Mouse (Mus musculus) megakaryocyte, embryonic 14.5 days (primary cell): ENCODE results near the gene Papss2. TPM values are rescaled to one million over a fixed set of nuclear protein-coding genes. Genes with fewer than 3 reads are reported as not detected.

Experiments
- H3K27me3 ChIP-seq: replicated peaks from 2 replicates; pipeline ENCODE3; 2012; ENCODE audit warnings: inconsistent platforms
- H3K36me3 ChIP-seq: replicated peaks from 2 replicates; pipeline ENCODE3; 2012; ENCODE audit warnings: low read length, inconsistent platforms, mixed read lengths
- H3K4me1 ChIP-seq: 2 replicates; pipeline ENCODE4 v1.6.1; 2012; ENCODE audit warnings: inconsistent platforms
- H3K4me3 ChIP-seq: replicated peaks from 2 replicates; pipeline ENCODE3; 2012; ENCODE audit warnings: moderate library complexity, mild to moderate bottlenecking, inconsistent platforms
- H3K9me3 ChIP-seq: 2 replicates; pipeline ENCODE4 v1.6.1; 2012; ENCODE audit warnings: inconsistent platforms
- FLI1 ChIP-seq: IDR thresholded peaks from 2 replicates; pipeline ENCODE4 v1.6.1; 2012; ENCODE audit warnings: low read length, inconsistent platforms, mixed read lengths
- GATA1 ChIP-seq: IDR thresholded peaks from 3 replicates; pipeline ENCODE4 v1.6.1; 2012; ENCODE audit warnings: mixed read lengths, low read length, inconsistent platforms, borderline replicate concordance
- polyA plus RNA-seq: library from polyadenylated mRNA; stranded (reverse); fragments of >175 nt; gene quantifications from 2 replicates; pipeline ENCODE4 v1.2.3, GENCODE M21; 2012; ENCODE audit warnings: low replicate concordance; ENCODE audit not compliant: insufficient read depth

Gene Papss2
- polyA plus RNA-seq, 1 experiment: 0.66 TPM

- peaks cover 13% of the 10 kb centered on the region for H3K4me1 ChIP-seq
- no peaks in the 10 kb centered on the region for H3K9me3 ChIP-seq
- no peak overlapping the region for H3K4me3 ChIP-seq
- TF ChIP-seq FLI1 (no peak), GATA1 (no peak)
- H3K36me3 ChIP-seq: no peaks in the 10 kb centered on the region
- H3K27me3 ChIP-seq: peaks cover 54% of the 10 kb centered on the region
Observed at GRCm38 (mm10) chr19:32599006-32599405, 3.4 kb downstream of the Papss2 start.

- Histone ChIP-seq H3K36me3 (no peaks in the 10 kb centered on the region), H3K9me3 (no peaks in the 10 kb centered on the region), H3K4me3 (no peak overlapping the region), H3K27me3 (peaks cover 52% of the 10 kb centered on the region), H3K4me1 (peaks cover 15% of the 10 kb centered on the region)
- TF ChIP-seq GATA1: no peak
- no peak for TF ChIP-seq FLI1
Observed at GRCm38 (mm10) chr19:32599436-32599835, 3.8 kb downstream of the Papss2 start.

- TF ChIP-seq FLI1: no peak
- no peak overlapping the region for H3K4me3 ChIP-seq
- H3K36me3 ChIP-seq: no peaks in the 10 kb centered on the region
- H3K27me3 ChIP-seq: peaks cover 34% of the 10 kb centered on the region
- no peaks in the 10 kb centered on the region for H3K9me3 ChIP-seq
- H3K4me1 ChIP-seq: peaks cover 9% of the 10 kb centered on the region
Observed at GRCm38 (mm10) chr19:32601033-32601770, 5.6 kb downstream of the Papss2 start.

- Histone ChIP-seq H3K27me3 (peaks cover 18% of the 10 kb centered on the region), H3K9me3 (no peaks in the 10 kb centered on the region), H3K4me1 (peaks cover 9% of the 10 kb centered on the region), H3K36me3 (no peaks in the 10 kb centered on the region), H3K4me3 (no peak overlapping the region)
- no peak for TF ChIP-seq GATA1
- TF ChIP-seq FLI1: no peak
Observed at GRCm38 (mm10) chr19:32603466-32603865, 7.9 kb downstream of the Papss2 start.

DNA sequence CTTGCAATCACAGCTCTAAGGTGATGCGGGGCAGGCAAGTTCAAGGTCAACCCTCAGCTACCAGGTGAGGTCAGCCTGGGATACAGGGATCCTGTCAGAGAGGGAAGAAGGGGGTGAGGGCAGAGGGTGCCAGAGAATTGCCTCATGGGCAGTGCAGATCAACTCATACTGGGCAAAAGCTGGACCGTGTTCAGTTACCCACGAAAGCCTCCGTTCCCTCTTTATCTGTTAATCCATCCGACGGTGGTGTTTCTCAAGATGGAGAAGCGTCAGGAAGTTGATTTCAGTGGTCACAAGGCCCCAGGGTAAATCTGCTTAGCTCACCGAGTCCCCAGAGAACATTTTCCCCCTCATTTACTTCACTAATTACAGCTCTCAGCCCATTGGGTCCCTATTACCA, 8.5 kb downstream of the Papss2 start:
- TF ChIP-seq FLI1: no peak
- no peak for TF ChIP-seq GATA1
- H3K27me3 ChIP-seq: peaks cover 12% of the 10 kb centered on the region
- no peaks in the 10 kb centered on the region for H3K9me3 ChIP-seq
- no peaks in the 10 kb centered on the region for H3K36me3 ChIP-seq
- peaks cover 9% of the 10 kb centered on the region for H3K4me1 ChIP-seq
- H3K4me3 ChIP-seq: no peak overlapping the region

DNA sequence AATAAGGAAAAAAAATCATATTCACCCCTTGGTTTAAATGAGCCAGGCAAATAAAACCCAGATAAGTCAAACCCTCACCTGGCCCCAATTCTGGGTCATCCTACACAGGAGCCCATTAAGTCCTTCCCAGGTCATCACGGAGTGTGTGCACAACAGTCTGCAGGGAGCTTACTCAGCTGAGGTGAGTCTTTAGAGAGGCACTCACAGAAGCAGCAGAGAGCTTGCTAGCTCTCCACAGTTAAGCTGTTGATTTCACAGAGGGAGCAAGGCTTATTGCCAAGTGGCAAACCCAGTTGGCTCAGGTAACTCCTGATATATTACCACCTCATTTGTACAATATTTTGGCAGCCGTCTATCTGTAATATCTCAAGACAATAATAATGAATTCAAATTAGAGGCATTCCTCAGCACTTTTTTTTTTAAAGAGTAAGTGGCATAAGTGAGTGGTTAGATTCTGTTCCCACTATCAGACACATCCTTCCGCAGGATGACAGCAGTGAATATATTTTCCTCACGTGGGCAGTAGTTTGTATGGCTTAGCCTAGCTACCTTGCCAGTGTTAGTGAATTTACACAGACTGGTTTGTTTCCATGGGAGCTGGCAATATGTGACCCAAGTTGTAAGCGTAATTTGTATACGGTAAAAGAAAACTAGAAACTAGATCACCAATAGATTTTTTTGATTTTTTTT, 9.1 kb downstream of the Papss2 start:
- H3K9me3 ChIP-seq: peaks cover 3% of the 10 kb centered on the region; the same call in 1 of the 2 replicates
- H3K36me3 ChIP-seq: no peaks in the 10 kb centered on the region
- peaks cover 9% of the 10 kb centered on the region for H3K4me1 ChIP-seq
- H3K27me3 ChIP-seq: peaks cover 7% of the 10 kb centered on the region
- TF ChIP-seq FLI1 (no peak), GATA1 (no peak)
- no peak overlapping the region for H3K4me3 ChIP-seq

DNA sequence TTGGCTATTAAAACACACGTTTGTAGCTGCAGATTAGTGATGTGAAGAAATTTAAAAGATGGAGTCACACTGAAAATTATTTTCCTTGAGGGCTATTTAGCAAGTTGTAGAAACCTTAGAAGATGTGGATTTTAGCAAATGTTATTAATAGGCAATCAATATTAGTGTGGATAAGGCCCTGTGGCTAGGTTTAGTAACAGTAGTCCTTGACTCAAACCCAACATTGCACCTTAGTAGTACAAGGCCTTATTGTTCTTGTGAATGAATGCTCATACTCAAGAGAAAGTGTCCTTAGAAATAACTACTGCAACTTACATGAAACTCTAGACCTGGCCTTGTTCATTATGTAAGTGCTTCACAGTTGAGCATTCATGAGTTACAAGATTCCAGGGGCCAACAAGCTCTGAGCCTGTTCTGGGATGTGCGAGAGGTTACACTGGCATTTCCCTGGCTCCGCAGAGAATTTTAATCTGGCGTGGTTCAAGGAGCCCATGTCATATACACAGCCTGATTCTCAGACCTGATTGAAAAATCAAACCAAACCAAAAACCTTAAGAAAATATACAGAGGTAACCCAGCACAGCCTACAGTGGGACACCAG, 10.7 kb downstream of the Papss2 start:
- peaks cover 4% of the 10 kb centered on the region for H3K27me3 ChIP-seq
- TF ChIP-seq FLI1 (no peak), GATA1 (no peak)
- peaks cover 3% of the 10 kb centered on the region; the same call in 1 of the 2 replicates for H3K9me3 ChIP-seq

DNA sequence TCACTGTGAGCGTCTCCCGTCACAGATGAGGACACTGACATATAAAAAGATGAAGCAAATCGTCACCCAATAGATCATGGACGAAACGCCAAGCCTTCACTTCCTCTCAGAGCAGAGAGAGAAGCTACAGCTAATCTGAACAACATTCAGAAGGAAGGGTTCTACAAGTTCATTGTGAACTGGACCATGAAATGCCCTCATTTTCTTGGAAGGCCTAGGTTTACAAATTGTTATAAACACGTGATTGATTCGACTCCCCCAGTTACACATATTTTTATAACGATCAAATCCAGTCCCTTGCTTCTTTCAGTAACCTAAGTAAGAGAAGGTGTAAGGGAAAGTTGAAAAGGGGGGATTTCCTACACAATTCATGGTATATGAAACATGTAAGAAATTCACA, 11.4 kb downstream of the Papss2 start:
- H3K27me3 ChIP-seq: peaks cover 2% of the 10 kb centered on the region
- peaks cover 3% of the 10 kb centered on the region; the same call in 1 of the 2 replicates for H3K9me3 ChIP-seq
- TF ChIP-seq GATA1: no peak
- TF ChIP-seq FLI1: no peak
- H3K36me3 ChIP-seq: no peaks in the 10 kb centered on the region
- peaks cover 9% of the 10 kb centered on the region for H3K4me1 ChIP-seq
- no peak overlapping the region for H3K4me3 ChIP-seq

More for the DNA sequence above, 10.7 kb downstream of the Papss2 start:
- H3K4me1 ChIP-seq: peaks cover 9% of the 10 kb centered on the region
- no peaks in the 10 kb centered on the region for H3K36me3 ChIP-seq
- H3K4me3 ChIP-seq: no peak overlapping the region

GRCm38 (mm10) chr19:32611386-32612092, 15.9 kb downstream of the Papss2 start:
- no peaks in the 10 kb centered on the region for H3K4me1 ChIP-seq
- peaks cover 3% of the 10 kb centered on the region; the same call in 1 of the 2 replicates for H3K9me3 ChIP-seq
- TF ChIP-seq GATA1 (no peak), FLI1 (no peak)
- no peaks in the 10 kb centered on the region for H3K36me3 ChIP-seq
- H3K27me3 ChIP-seq: peaks cover 2% of the 10 kb centered on the region
- H3K4me3 ChIP-seq: no peak overlapping the region

GRCm38 (mm10) chr19:32614046-32614771, 18.6 kb downstream of the Papss2 start:
- no peaks in the 10 kb centered on the region for H3K36me3 ChIP-seq
- H3K9me3 ChIP-seq: peaks cover 3% of the 10 kb centered on the region; the same call in 1 of the 2 replicates
- no peaks in the 10 kb centered on the region for H3K4me1 ChIP-seq
- peaks cover 2% of the 10 kb centered on the region for H3K27me3 ChIP-seq
- no peak overlapping the region for H3K4me3 ChIP-seq
- no peak for TF ChIP-seq GATA1
- TF ChIP-seq FLI1: no peak
